Mouse (Mus musculus) C2C12 (cell line): ENCODE measurements at regions not wholly inside any gene's neighbourhood (a gene's known extent, or its start where the extent isn't known, plus 50 kb on each side); places are given as distances from the start of the nearest gene placed in this dataset.
"Not testable (repeated sequence)": the region's sequence is repeated elsewhere in the genome, so short reads cannot be mapped to it uniquely, and the experiment has no call there.

ENCODE experiments used
- H3K27me3 ChIP-seq: one replicate; pipeline ENCODE4 v1.6.1; 2011; ENCODE audit not compliant: control insufficient read depth, insufficient read depth, insufficient read length
- H3K36me3 ChIP-seq: one replicate; pipeline ENCODE4 v1.6.1; 2011; ENCODE audit not compliant: control insufficient read depth, insufficient read depth
- H3K4me3 ChIP-seq: one replicate; pipeline ENCODE4 v1.5.1; 2011; ENCODE audit warnings: mild to moderate bottlenecking, control low read depth; ENCODE audit not compliant: poor library complexity, insufficient read depth, severe bottlenecking
- H3K79me2 ChIP-seq: one replicate; pipeline ENCODE4 v1.6.1; 2011; ENCODE audit not compliant: control insufficient read depth, insufficient read depth
- H3K79me3 ChIP-seq: one replicate; pipeline ENCODE4 v1.6.1; 2011; ENCODE audit warnings: low read depth, control low read depth
- H3ac ChIP-seq: one replicate; pipeline ENCODE3; 2011; ENCODE audit warnings: low read depth; ENCODE audit not compliant: control insufficient read depth, insufficient read length
- CEBPB ChIP-seq: IDR thresholded peaks from one replicate; pipeline ENCODE4 v1.6.1; 2011; ENCODE audit warnings: low read depth, mild to moderate bottlenecking, control low read depth, moderate library complexity
- CTCF ChIP-seq: IDR thresholded peaks from one replicate; pipeline ENCODE4 v1.5.1; 2011; ENCODE audit not compliant: control insufficient read depth, insufficient read depth, insufficient read length
- FOSL1 ChIP-seq: IDR thresholded peaks from one replicate; pipeline ENCODE4 v1.8.0; 2011; ENCODE audit warnings: mild to moderate bottlenecking, low read length; ENCODE audit not compliant: poor library complexity, insufficient read depth, severe bottlenecking
- MAX ChIP-seq: IDR thresholded peaks from one replicate; pipeline ENCODE4 v1.6.1; 2011; ENCODE audit warnings: mild to moderate bottlenecking, control low read depth
- MYOD1 ChIP-seq: IDR thresholded peaks from one replicate; pipeline ENCODE4 v1.6.1; 2011; ENCODE audit warnings: low read depth; ENCODE audit not compliant: control insufficient read depth, insufficient read length
- MYOG ChIP-seq: IDR thresholded peaks from one replicate; pipeline ENCODE4 v1.6.1; 2011; ENCODE audit not compliant: control insufficient read depth, insufficient read length; ENCODE audit errors: extremely low read depth
- USF1 ChIP-seq: IDR thresholded peaks from one replicate; pipeline ENCODE4 v1.6.1; 2011; ENCODE audit warnings: low read depth, mild to moderate bottlenecking, control low read depth, moderate library complexity

GRCm38 (mm10) chr7:58442535-58443184, 213.3 kb upstream of the Atp10a start:
- TF ChIP-seq CEBPB (no peak), FOSL1 (no peak), MYOG (no peak), MAX (no peak), USF1 (no peak), MYOD1 (no peak), CTCF (no peak)
- Histone ChIP-seq H3K27me3 (no peaks in the 10 kb centered on the region), H3K4me3 (no peak overlapping the region), H3K79me3 (no peaks in the 10 kb centered on the region), H3K79me2 (no peaks in the 10 kb centered on the region), H3K36me3 (no peaks in the 10 kb centered on the region), H3ac (no peak overlapping the region)

- H3K79me3 ChIP-seq: no peaks in the 10 kb centered on the region
- no peak overlapping the region for H3ac ChIP-seq
- no peaks in the 10 kb centered on the region for H3K36me3 ChIP-seq
- no peak overlapping the region for H3K4me3 ChIP-seq
- TF ChIP-seq FOSL1 (peak; percentile 53), USF1 (no peak), MYOG (no peak), MAX (no peak), MYOD1 (no peak), CTCF (no peak)
- no peaks in the 10 kb centered on the region for H3K27me3 ChIP-seq
- H3K79me2 ChIP-seq: no peaks in the 10 kb centered on the region
Measured at GRCm38 (mm10) chr7:58443297-58443696, 212.7 kb upstream of the Atp10a start.

GRCm38 (mm10) chr7:58445781-58446180, 210.2 kb upstream of the Atp10a start:
- TF ChIP-seq FOSL1 (no peak), MYOD1 (no peak), CEBPB (no peak), MAX (no peak), MYOG (no peak), CTCF (no peak), USF1 (no peak)
- Histone ChIP-seq H3ac (no peak overlapping the region), H3K4me3 (no peak overlapping the region), H3K79me2 (no peaks in the 10 kb centered on the region), H3K27me3 (no peaks in the 10 kb centered on the region), H3K36me3 (no peaks in the 10 kb centered on the region), H3K79me3 (no peaks in the 10 kb centered on the region)

DNA sequence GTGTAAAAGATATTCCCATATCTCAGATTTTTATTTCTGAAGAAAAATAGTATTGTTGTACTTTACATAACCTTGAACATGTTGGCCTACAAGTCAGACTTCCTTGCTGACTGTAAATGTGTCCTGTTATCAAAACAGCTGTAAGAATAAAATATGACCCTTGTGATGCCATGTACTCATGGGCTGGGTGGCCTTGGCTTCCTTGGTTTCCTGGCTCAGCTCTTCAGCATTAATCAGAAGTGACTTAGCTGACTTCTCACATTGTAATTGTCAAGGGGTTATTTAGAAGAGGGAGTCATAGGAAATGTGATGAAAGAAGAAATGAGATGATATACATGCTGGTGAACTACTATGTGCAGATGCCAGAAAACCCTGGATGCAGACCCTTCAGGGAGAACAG, 209.7 kb upstream of the Atp10a start:
- no peaks in the 10 kb centered on the region for H3K79me3 ChIP-seq
- no peak for TF ChIP-seq MYOG
- no peak for TF ChIP-seq MAX
- no peak for TF ChIP-seq USF1
- TF ChIP-seq CEBPB: no peak
- no peak for TF ChIP-seq MYOD1
- no peak for TF ChIP-seq FOSL1
- no peak overlapping the region for H3K4me3 ChIP-seq
- no peak overlapping the region for H3ac ChIP-seq
- no peaks in the 10 kb centered on the region for H3K27me3 ChIP-seq
- no peaks in the 10 kb centered on the region for H3K79me2 ChIP-seq
- no peaks in the 10 kb centered on the region for H3K36me3 ChIP-seq

- no peaks in the 10 kb centered on the region for H3K79me3 ChIP-seq
- TF ChIP-seq MAX: no peak
- peak; percentile 78 for TF ChIP-seq CEBPB
- TF ChIP-seq MYOG: no peak
- H3K79me2 ChIP-seq: no peaks in the 10 kb centered on the region
- H3K27me3 ChIP-seq: no peaks in the 10 kb centered on the region
- H3ac ChIP-seq: no peak overlapping the region
- no peak overlapping the region for H3K4me3 ChIP-seq
- H3K36me3 ChIP-seq: no peaks in the 10 kb centered on the region
Measured at GRCm38 (mm10) chr7:58448727-58449126, 207.2 kb upstream of the Atp10a start.

- Histone ChIP-seq H3K4me3 (no peak overlapping the region), H3K79me2 (no peaks in the 10 kb centered on the region), H3K27me3 (no peaks in the 10 kb centered on the region), H3ac (no peak overlapping the region), H3K36me3 (no peaks in the 10 kb centered on the region), H3K79me3 (no peaks in the 10 kb centered on the region)
- TF ChIP-seq MYOG (no peak), MYOD1 (no peak), MAX (no peak), USF1 (no peak), CTCF (no peak), FOSL1 (no peak), CEBPB (no peak)
Measured at GRCm38 (mm10) chr7:58451981-58452380, 204.0 kb upstream of the Atp10a start.

DNA sequence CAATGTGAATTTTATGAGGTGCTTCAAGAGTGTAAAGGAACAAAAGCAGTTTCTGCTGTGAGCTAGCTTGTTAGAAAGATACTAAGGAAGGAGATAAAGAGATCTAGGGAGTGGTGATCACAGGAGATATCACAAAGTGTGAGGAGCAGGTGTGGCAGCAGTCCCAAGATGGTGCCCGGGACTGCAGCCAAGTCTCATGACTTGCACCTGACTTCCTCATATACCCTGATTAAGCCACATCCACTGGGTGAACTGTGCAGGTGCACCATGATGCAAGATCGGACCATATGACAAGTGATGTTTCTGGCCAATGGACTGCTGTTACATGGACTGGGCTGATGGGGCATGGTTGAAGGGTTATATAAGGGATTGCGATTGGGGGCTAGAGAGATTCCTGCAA, 197.8 kb upstream of the Atp10a start:
- H3ac ChIP-seq, H3K27me3 ChIP-seq, H3K79me2 ChIP-seq, H3K36me3 ChIP-seq, H3K79me3 ChIP-seq, H3K4me3 ChIP-seq: not testable (repeated sequence)
